Mouse (Mus musculus): ENCODE measurements at regions not wholly inside any gene's neighbourhood (a gene's known extent, or its start where the extent isn't known, plus 50 kb on each side); places are given as distances from the start of the nearest gene placed in this dataset.

- no peak for DNase-seq (ENCODE audit: low spot score)
Measured at GRCm38 (mm10) chr14:25228321-25229047, 230.5 kb upstream of the Zmiz1 start.

GRCm38 (mm10) chr14:25229569-25229968 is 229.4 kb upstream of the Zmiz1 start:
- no peak for DNase-seq (ENCODE audit: low spot score)

- DNase-seq (ENCODE audit: low spot score), result peak; percentile 58
Measured at GRCm38 (mm10) chr14:25231881-25232280, 227.1 kb upstream of the Zmiz1 start.

- no peak for DNase-seq (ENCODE audit: low spot score)
Measured at GRCm38 (mm10) chr14:25236421-25236973, 222.5 kb upstream of the Zmiz1 start.

- DNase-seq (ENCODE audit: low spot score), result no peak
Measured at GRCm38 (mm10) chr14:25239335-25239960, 219.5 kb upstream of the Zmiz1 start.

GRCm38 (mm10) chr14:25242753-25243152 is 216.2 kb upstream of the Zmiz1 start:
- no peak for DNase-seq (ENCODE audit: low spot score)

- no peak for DNase-seq (ENCODE audit: low spot score)
Measured at GRCm38 (mm10) chr14:25243289-25243688, 215.7 kb upstream of the Zmiz1 start.

- no peak for DNase-seq (ENCODE audit: low spot score)
Measured at GRCm38 (mm10) chr14:25243698-25244097, 215.3 kb upstream of the Zmiz1 start.

GRCm38 (mm10) chr14:25244841-25245240 is 214.1 kb upstream of the Zmiz1 start:
- no peak for DNase-seq (ENCODE audit: low spot score)

- DNase-seq (ENCODE audit: low spot score), result no peak
Measured at GRCm38 (mm10) chr14:25245691-25246090, 213.3 kb upstream of the Zmiz1 start.

- no peak for DNase-seq (ENCODE audit: low spot score)
Measured at GRCm38 (mm10) chr14:25248941-25249340, 210.0 kb upstream of the Zmiz1 start.

GRCm38 (mm10) chr14:25253016-25253850 is 205.8 kb upstream of the Zmiz1 start:
- no peak for DNase-seq (ENCODE audit: low spot score)

GRCm38 (mm10) chr14:25263121-25263520 is 195.9 kb upstream of the Zmiz1 start:
- DNase-seq (ENCODE audit: low spot score), result no peak

- DNase-seq (ENCODE audit: low spot score), result peak; percentile 17
Measured at GRCm38 (mm10) chr14:25266846-25267245, 192.1 kb upstream of the Zmiz1 start.

- no peak for DNase-seq (ENCODE audit: low spot score)
Measured at GRCm38 (mm10) chr14:25268090-25268631, 190.8 kb upstream of the Zmiz1 start.

GRCm38 (mm10) chr14:25270227-25270876 is 188.6 kb upstream of the Zmiz1 start:
- peak; percentile 48 for DNase-seq (ENCODE audit: low spot score)

GRCm38 (mm10) chr14:25272366-25273156 is 186.4 kb upstream of the Zmiz1 start:
- DNase-seq (ENCODE audit: low spot score), result no peak

GRCm38 (mm10) chr14:25279751-25280150 is 179.2 kb upstream of the Zmiz1 start:
- DNase-seq (ENCODE audit: low spot score), result no peak

- no peak for DNase-seq (ENCODE audit: low spot score)
Measured at GRCm38 (mm10) chr14:25292557-25292956, 166.4 kb upstream of the Zmiz1 start.

- no peak for DNase-seq (ENCODE audit: low spot score)
Measured at GRCm38 (mm10) chr14:25294226-25294625, 164.8 kb upstream of the Zmiz1 start.
